Mouse (Mus musculus): ENCODE measurements at regions not wholly inside any gene's neighbourhood (a gene's known extent, or its start where the extent isn't known, plus 50 kb on each side); places are given as distances from the start of the nearest gene placed in this dataset.

DNA sequence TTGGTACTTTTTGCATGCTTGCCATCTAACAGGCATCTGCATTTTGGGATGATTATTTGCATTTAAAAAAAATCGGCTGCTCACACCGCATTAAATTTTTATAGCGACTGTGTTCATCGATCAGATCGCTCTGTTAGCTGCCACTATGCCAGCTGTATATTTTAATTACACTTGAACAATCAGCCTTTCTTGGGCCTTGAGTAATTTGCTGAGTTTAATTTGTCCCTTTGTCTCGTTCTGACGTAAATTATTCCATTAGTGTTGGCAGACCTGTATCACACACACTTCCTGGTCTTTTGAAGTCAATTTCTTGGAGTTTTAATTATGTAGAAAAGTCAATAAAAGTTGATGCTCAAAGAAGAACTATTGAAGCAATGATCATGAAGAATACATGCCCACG is 167.9 kb upstream of the Igfbp7 start:
- no peak for TF ChIP-seq POLR2A (IDR thresholded peaks at IDR 0.05; ENCODE audit: insufficient read depth, low read length)
- no peak for TF ChIP-seq CTCF (IDR thresholded peaks at IDR 0.05; ENCODE audit: low read depth, low read length)
